Mouse (Mus musculus) gastrocnemius, postnatal 14 days (tissue): ENCODE measurements around the gene Kcna4. TPM values are rescaled to one million over a fixed set of nuclear protein-coding genes. Genes with fewer than 3 reads are reported as not detected.
A peak's percentile ranks its signal among the peaks of the same experiment; 100 is the strongest.

ENCODE experiments used
- DNase-seq: peaks from one replicate; pipeline ENCODE4 v3.0.0; 2021; ENCODE audit warnings: mixed read lengths
- intact Hi-C: fragments of 180-260 bp; cut with DNase I; formaldehyde crosslinking; loops from one replicate; pipeline ENCODE4 v1.15.1; 2025; ENCODE audit warnings: low total_unique reads
- long read RNA-seq, 2 experiments: library from polyadenylated mRNA; stranded (forward); transcript quantifications; one replicate each; pipeline ENCODE4 v2.0.0; 2021
- total RNA-seq, 2 experiments: library from RNA; stranded (reverse); gene quantifications; 2 replicates each; pipeline ENCODE4 v1.2.3; 2021

Gene Kcna4
- total RNA-seq: under 1 TPM in 1 of 2 experiments, not detected in 1; 0.04 TPM
- long read RNA-seq, experiment 1: 0 reads
- long read RNA-seq, experiment 2: 0 reads

DNA sequence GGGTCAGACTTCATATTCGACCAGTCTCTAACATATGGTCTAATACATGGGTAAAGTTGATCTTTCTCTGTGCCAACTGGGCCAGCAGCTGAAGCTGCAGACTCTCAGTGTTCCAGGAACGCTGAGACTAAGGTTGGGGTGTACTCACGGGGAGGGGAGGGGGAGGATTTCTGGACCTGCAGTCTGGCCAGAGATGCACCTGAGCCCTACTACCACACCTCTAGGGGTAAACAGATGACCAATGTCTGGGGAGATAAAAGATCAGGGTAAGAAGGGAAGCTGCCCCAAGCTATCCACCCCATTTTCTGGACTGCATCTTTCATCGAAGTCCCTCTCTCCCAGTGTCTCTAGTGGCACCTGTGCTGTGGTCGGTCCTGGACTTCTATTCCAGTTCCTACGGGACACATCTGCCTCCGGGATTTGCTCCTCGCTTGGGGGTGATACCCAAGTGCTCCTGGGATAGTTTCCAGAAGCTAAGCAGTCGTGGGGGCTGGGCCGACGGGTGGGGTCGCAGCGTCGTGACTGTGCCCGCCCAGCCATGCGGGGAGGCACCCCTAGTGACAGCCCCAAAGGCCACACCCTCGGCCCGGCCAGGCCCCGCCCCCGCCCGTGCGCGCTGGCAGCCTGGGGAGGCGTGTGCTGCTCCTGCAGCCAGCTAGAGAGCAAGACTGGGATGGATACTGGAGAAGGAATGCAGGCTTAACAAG lies at the start of gene Kcna4:
Gene Kcna4 (plus strand): TSS at position 650 of the 707 bp plus-strand sequence.
- intact Hi-C loops: no loop called here
- peak; percentile 11 for DNase-seq

DNA sequence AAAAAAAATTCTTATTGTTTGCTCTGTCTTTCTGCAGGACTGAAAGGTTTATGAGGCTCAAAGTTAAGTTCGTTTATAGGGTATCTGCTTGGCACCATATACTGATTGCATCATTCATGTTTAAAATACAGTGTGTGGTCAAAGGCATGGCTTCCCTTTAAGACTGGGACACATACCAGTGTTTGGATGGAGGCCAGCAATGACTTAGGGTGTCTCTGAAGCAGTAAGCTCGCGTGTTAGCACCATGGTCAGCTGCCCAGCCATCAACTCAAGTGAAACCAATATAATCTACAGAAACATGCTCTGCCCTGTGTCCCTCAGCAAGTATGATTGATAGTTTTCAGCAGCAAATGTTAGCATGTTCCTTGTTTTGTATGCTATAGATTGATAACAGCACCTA lies 32.3 kb upstream of the Kcna4 start:
- no peak for DNase-seq
- intact Hi-C loops: no loop called here

- DNase-seq: no peak
- intact Hi-C loops: no loop called here
Observed at GRCm38 (mm10) chr2:107266251-107266650, 24.2 kb upstream of the Kcna4 start.

DNA sequence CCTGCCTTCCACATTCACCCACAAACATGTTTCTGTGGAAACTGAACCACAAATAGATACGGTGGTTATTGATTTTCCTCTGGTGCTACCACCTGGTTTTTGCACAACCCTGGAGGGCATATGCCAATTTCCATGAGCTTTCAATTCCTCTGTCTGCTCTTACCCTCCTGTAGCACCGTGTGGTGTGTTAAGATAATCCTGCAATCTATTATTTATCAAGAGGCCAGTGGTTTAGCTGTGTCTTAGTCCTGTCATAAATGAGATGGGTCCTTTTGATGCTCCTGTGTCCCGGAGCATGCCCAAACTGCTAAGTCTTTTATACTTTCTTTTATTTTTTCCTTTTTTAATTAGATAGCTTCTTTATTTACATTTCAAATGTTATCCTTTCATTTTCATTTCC lies 20.4 kb upstream of the Kcna4 start:
- DNase-seq: no peak
- intact Hi-C loops: no loop called here

GRCm38 (mm10) chr2:107290697-107291019 lies 219 bp downstream of the Kcna4 start:
- intact Hi-C loops: no loop called here
- DNase-seq: no peak

DNA sequence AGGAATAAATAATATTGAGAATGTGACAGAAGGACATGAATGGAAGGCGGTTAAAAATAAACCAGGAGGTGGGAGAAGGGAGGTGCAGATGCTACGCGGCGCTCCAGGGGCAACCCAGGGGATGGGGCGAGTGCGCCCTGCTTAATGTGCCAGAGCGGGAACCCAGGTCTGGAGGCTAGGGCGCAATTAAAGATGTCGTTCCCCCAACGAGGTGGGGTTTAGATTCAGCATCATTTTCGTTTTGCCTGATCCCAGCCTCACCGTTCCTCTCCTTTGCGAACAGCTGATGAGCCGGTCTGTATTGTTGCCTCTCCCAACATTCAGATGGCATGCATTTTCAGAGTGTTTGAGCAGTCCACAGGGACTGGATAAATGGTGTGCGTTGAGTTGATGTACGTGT lies 703 bp downstream of the Kcna4 start:
- intact Hi-C loops: no loop called here
- no peak for DNase-seq

DNA sequence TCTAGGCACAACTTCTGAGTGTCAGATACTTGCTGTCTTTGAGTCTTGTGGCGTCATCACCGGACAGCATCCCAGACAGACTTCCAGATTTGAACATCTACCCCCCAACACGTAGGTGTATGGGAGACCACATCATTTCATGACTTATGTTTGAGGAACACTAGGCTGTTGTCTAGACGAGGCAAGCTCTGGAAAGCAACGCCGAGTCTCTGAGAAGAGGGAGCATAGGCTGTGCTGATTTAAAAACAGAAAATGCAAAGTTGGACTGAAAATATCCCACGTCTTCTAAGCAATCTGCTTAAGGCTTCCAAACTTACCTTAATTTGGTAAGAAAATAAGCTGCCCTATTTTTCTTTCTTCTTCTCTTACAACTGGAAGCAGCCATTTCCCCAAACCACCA lies 4.1 kb downstream of the Kcna4 start:
- no peak for DNase-seq

DNA sequence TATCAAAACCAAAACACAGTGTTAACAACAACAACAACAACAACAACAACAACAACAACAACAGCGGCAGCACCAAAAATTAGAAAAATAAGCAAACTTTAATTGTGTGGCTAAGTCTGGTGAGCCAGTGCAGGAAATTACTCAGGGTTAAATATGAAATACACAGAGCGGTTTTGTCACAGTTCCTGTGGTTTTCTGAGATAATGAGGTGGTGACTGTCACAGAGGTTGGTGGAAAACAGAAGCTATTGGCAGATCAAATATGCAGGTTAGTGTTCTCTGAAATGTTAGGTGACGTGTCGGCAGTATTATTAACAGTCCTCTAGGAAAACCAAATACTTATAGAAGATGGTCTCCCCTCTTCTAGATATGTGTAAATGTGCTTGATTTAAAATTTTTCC lies 11.4 kb downstream of the Kcna4 start:
- intact Hi-C loops: no loop called here
- DNase-seq: no peak

More for the DNA sequence above, 4.1 kb downstream of the Kcna4 start:
- intact Hi-C loops: no loop called here

DNA sequence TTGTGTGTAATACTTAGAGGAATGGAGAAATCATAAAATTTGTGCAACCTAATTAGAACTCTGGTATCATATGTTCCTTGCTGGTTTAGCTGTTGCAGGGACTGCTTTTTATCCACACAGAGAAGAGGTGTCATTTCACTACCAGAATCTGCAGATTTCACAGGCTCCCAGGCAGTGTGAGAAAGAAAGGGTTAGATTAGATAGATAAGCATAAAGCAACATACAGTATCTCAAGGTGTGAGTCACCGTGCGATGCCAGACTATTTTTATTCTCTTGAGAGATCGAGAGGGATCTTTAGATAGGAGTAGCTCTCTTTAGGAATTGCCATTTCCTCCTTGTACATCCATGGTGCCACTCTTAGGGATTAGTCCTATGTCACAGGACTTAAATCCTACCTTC lies 14.3 kb downstream of the Kcna4 start:
- DNase-seq: no peak
- intact Hi-C loops: no loop called here

DNA sequence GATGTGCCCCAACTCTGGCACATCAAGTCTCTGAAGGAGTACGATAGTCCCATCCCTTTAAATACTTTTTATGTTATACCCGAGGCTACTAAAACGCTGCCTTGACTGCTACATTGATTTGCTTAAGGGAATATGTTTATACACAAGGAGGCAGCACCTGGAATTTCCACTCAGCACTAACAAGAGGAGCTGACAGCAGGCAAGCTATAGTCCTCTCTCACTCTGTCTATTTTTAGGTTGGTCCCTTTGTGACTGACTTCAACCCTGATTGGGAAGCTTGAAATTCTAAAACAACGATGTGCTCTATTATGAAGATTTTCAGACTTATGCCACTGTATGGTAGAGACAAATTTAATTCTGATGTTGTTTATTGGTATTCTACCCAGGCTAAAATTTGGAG lies 15.6 kb downstream of the Kcna4 start:
- intact Hi-C loops: no loop called here
- no peak for DNase-seq

DNA sequence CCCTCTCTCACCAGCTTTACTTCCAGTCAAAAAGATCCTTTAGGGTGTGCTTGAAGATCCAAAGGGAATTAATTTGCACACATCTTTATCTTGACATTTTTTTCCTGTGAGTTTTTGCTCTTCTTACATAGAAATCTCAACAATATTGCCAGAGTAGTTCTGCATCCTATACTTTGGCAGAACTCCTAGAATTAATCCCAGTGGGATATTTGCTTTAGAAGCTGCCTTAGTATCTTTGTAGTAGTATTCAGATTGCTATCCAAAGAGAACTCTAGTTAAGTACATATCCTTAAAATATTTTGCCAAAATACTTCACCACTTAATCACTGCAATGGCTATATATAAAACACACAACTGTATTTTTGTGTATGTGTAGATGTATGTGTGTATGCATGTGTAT lies 28.2 kb downstream of the Kcna4 start:
- no peak for DNase-seq
- intact Hi-C loops: no loop called here

DNA sequence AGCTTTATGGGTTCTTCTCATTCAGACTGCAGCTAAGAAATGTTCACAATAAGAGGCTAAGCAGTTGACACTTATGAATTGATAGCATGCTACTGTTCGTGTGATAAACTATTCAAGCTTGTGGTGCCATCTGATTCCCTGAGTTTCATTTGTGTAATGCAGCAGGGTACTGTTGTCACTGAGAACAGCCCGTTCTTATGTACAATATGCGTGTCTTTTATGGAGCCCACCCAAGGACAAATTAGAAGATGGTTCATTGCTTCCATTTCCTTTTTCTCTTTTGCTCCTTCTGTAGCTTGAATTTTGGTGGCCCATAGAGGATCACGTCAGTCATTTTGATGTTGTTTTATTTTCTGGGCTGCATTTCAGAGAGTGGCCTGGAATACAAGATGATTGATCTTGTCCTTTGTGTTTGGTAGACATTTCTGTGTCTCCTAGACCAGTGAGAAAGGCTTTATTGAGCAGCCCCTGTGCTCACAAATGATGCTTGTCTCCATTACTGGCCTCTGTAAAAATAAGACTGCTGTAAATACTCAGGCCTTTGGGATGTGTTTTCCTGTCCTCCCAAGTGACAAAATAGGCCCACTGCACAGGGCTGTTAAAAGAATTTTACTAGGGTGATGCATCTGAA lies 31.3 kb downstream of the Kcna4 start:
- DNase-seq: no peak
- intact Hi-C loops: no loop called here

DNA sequence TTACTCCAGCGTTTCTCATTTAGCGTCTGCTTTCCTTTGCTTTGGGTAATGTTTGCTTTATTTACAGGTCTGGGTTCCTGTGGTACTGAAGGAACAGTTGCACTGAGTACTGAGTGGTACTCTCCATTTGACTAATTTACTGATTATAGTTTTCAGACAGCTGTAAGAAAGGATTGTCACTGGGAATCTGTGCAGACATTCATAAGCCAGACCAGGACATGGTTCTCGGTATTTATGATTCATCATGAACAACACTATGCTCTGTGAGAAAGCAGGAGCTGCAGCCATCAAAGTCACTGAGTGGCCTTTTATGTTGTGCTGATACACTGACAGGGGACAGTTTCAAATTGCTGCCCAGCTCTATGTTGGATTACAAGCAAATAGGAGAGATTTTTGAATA lies 33.7 kb downstream of the Kcna4 start:
- no peak for DNase-seq
- intact Hi-C loops: no loop called here

DNA sequence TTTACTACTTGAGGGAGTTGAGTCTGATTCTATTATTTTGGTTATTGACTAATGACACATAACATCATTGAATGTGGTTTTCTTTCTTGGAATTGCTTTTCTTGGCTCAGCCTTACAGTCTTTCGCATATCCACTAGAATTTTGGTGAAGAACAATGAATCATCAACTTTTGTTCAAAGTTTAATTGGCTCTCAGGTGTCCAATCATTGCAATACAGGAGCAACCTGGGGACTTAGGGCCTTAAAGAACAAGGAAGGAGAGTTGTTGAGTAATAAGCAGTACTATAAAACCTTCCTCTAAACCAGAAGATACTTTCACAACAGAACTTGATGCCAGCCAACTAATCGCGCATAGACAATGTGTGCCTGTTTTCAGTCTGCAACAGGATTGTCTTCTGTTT lies 36.8 kb downstream of the Kcna4 start:
- intact Hi-C loops: no loop called here
- no peak for DNase-seq

DNA sequence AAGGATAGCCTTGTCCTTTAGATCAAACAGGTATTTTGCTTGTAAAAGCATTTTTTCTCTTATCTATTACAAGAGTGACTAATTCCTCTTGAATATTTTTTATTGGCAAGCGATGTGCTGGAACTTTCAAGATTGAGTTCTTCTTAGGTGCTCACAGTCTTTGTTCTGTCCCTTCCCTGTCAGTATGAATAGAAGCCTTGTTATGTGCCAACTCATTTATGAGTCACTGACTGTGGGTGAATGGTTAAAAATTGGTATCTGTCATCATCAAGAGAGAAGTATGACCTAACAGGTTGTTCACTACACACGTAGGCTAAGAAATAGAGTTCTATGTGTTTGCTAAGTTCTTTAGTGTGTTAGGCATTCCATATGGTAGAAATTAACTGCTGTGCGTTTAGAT lies 50.9 kb downstream of the Kcna4 start:
- no peak for DNase-seq

GRCm38 (mm10) chr2:107344807-107345206 lies 54.4 kb downstream of the Kcna4 start:
- intact Hi-C loops: no loop called here
- no peak for DNase-seq

More for the DNA sequence above, 50.9 kb downstream of the Kcna4 start:
- intact Hi-C loops: no loop called here

DNA sequence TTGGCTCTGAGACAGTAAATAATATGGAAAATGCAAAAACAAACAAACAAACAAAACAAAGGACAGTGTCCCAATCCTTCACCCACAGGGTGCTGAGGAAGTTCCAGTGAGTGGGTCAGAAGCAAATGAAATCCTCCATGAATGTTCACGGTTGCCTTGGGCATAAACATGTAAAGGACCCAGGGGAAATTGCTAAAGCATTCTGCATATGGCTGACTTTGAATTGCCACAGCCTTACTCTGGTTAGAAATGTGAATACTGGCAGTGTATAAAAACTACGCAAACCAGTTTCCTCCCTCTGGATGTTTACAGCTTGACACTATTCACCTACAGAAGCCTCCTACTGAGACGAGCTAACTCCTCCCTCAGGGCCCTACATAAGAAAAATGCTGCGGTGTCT lies 54.9 kb downstream of the Kcna4 start:
- no peak for DNase-seq
- intact Hi-C loops: no loop called here

Other genes starting within 250 kb of the Kcna4 start
- gene Fshb, start 231.0 kb upstream of the Kcna4 start, total RNA-seq: not detected